19 mouse cellular contexts compared by ENCODE assay signal in genomic region chr8:56639277-56639676, GRCm38 (mm10).
DNase-seq lines count a peak whose midpoint lies in the region; ATAC-seq lines count a peak whose summit lies in the region.
"Had no signal": no experiment of that assay in that cellular context is flagged by ENCODE, and none has a peak within 500 bp of the region (broad histone marks: within the 10 kb centered on the region; RNA-seq: fewer than 3 reads in every experiment).

No protein-coding gene starts in this region.

- no peaks in the 10 kb centered on the region for H3K27me3 ChIP-seq in kidney, embryonic 14.5 days (ENCODE audit: control insufficient read depth, insufficient read depth, low read length)
- no peaks in the 10 kb centered on the region for H3K27me3 ChIP-seq in kidney, embryonic 16.5 days (ENCODE audit: insufficient read depth, low read length)
- H3K27me3 ChIP-seq in embryonic facial prominence, embryonic 11.5 days (ENCODE audit: control insufficient read depth, insufficient read depth, low read length): no peaks in the 10 kb centered on the region
- H3K27me3 ChIP-seq in embryonic facial prominence, embryonic 14.5 days (replicated peaks; ENCODE audit: control insufficient read depth, insufficient read depth, low read length): no peaks in the 10 kb centered on the region
- no peaks in the 10 kb centered on the region for H3K27me3 ChIP-seq in hindbrain, embryonic 12.5 days
- no peaks in the 10 kb centered on the region for H3K27me3 ChIP-seq in neural tube, embryonic 15.5 days (replicated peaks)
- H3K27me3 ChIP-seq: midbrain, embryonic 12.5 days had no signal

- DNase-seq in embryonic facial prominence, embryonic 11.5 days (ENCODE audit: low spot score): peak; percentile 23
- peak; percentile 61 for DNase-seq in embryonic facial prominence, embryonic 14.5 days (ENCODE audit: low spot score)
- DNase-seq in lung, postnatal 36 days: peak; percentile 13
- no peak for DNase-seq in left cerebral cortex, postnatal 10 days (ENCODE audit: extremely low spot score in 1 of 2, low spot score in 2 of 2)
- DNase-seq: cerebellum, adult 9-10 months; heart, postnatal 14 days; right cerebral cortex, postnatal 4 days; thymus, adult 18-20 months had no signal

- intact Hi-C loops in left cerebral cortex, postnatal 10 days (cut with DNase I): no loop called here

- H3K4me3 ChIP-seq in kidney, embryonic 14.5 days (ENCODE audit: low read length): no peak overlapping the region
- H3K4me3 ChIP-seq in kidney, embryonic 16.5 days (ENCODE audit: low read length): no peak overlapping the region
- no peak overlapping the region for H3K4me3 ChIP-seq in embryonic facial prominence, embryonic 11.5 days (ENCODE audit: low read depth, low read length)
- no peak overlapping the region for H3K4me3 ChIP-seq in embryonic facial prominence, embryonic 14.5 days (ENCODE audit: low read depth, low read length)
- H3K4me3 ChIP-seq in hindbrain, embryonic 12.5 days: no peak overlapping the region
- H3K4me3 ChIP-seq in neural tube, embryonic 15.5 days (replicated peaks): no peak overlapping the region
- H3K4me3 ChIP-seq: heart, embryonic 10.5 days; left cerebral cortex, adult 2 months; midbrain, embryonic 12.5 days had no signal

- no peak for ATAC-seq in kidney, embryonic 14.5 days (ENCODE audit: low FRiP score, low TSS enrichment)
- ATAC-seq in kidney, embryonic 16.5 days (ENCODE audit: low FRiP score, low TSS enrichment): no peak
- ATAC-seq in embryonic facial prominence, embryonic 11.5 days (replicated peaks; ENCODE audit: insufficient number of reproducible peaks, low FRiP score, low TSS enrichment, low read depth): no peak
- ATAC-seq in embryonic facial prominence, embryonic 14.5 days (ENCODE audit: low read depth): peak; percentile 41; the same call in 1 of the 2 replicates
- no peak for ATAC-seq in hindbrain, embryonic 12.5 days (ENCODE audit: low FRiP score)
- no peak for ATAC-seq in neural tube, embryonic 15.5 days (ENCODE audit: low FRiP score)
- ATAC-seq: forebrain, embryonic 16.5 days; hindbrain, postnatal 0 days had no signal

- H3K27ac ChIP-seq in kidney, embryonic 14.5 days (ENCODE audit: low read depth, low read length): no peak overlapping the region
- no peak overlapping the region for H3K27ac ChIP-seq in kidney, embryonic 16.5 days (ENCODE audit: low read length)
- H3K27ac ChIP-seq in embryonic facial prominence, embryonic 11.5 days (replicated peaks; ENCODE audit: low read depth, low read length): no peak overlapping the region
- no peak overlapping the region for H3K27ac ChIP-seq in embryonic facial prominence, embryonic 14.5 days (replicated peaks; ENCODE audit: low read depth, low read length)
- H3K27ac ChIP-seq in hindbrain, embryonic 12.5 days: no peak overlapping the region
- no peak overlapping the region for H3K27ac ChIP-seq in neural tube, embryonic 15.5 days (replicated peaks)
- H3K27ac ChIP-seq: heart, embryonic 10.5 days; hindbrain, postnatal 0 days; kidney, postnatal 0 days; left cerebral cortex, adult 2 months; midbrain, embryonic 12.5 days had no signal

- H3K9ac ChIP-seq in kidney, embryonic 14.5 days (ENCODE audit: low read depth, low read length): no peak overlapping the region
- no peak overlapping the region for H3K9ac ChIP-seq in kidney, embryonic 16.5 days (replicated peaks; ENCODE audit: low read length)
- H3K9ac ChIP-seq in embryonic facial prominence, embryonic 11.5 days (replicated peaks; ENCODE audit: low read length): no peak overlapping the region
- no peak overlapping the region for H3K9ac ChIP-seq in embryonic facial prominence, embryonic 14.5 days (ENCODE audit: low read depth, low read length)
- no peak overlapping the region for H3K9ac ChIP-seq in hindbrain, embryonic 12.5 days
- H3K9ac ChIP-seq in neural tube, embryonic 15.5 days (replicated peaks): no peak overlapping the region
- H3K9ac ChIP-seq: midbrain, embryonic 12.5 days had no signal

- WGBS in kidney, embryonic 14.5 days: 65% methylated on average over 6 of the region's 6 CpGs
- 56% methylated on average over 6 of the region's 6 CpGs for WGBS in kidney, embryonic 16.5 days
- WGBS in embryonic facial prominence, embryonic 11.5 days: 64% methylated on average over 6 of the region's 6 CpGs
- 43% methylated on average over 6 of the region's 6 CpGs for WGBS in embryonic facial prominence, embryonic 14.5 days
- 89% methylated on average over 6 of the region's 6 CpGs for WGBS in hindbrain, embryonic 12.5 days
- 81% methylated on average over 6 of the region's 6 CpGs for WGBS in neural tube, embryonic 15.5 days

- no peaks in the 10 kb centered on the region for H3K36me3 ChIP-seq in kidney, embryonic 14.5 days (ENCODE audit: control insufficient read depth, insufficient read depth, low read length)
- no peaks in the 10 kb centered on the region for H3K36me3 ChIP-seq in kidney, embryonic 16.5 days (ENCODE audit: insufficient read depth, low read length)
- no peaks in the 10 kb centered on the region for H3K36me3 ChIP-seq in embryonic facial prominence, embryonic 11.5 days (replicated peaks; ENCODE audit: control insufficient read depth, insufficient read depth, low read depth, low read length)
- no peaks in the 10 kb centered on the region for H3K36me3 ChIP-seq in embryonic facial prominence, embryonic 14.5 days (ENCODE audit: control insufficient read depth, insufficient read depth, low read length)
- H3K36me3 ChIP-seq in hindbrain, embryonic 12.5 days: no peaks in the 10 kb centered on the region
- no peaks in the 10 kb centered on the region for H3K36me3 ChIP-seq in neural tube, embryonic 15.5 days
- H3K36me3 ChIP-seq: G1E; heart, embryonic 10.5 days; midbrain, embryonic 12.5 days had no signal

- H3K4me1 ChIP-seq in kidney, embryonic 14.5 days (ENCODE audit: control insufficient read depth, insufficient read depth, low read length): no peaks in the 10 kb centered on the region
- H3K4me1 ChIP-seq in kidney, embryonic 16.5 days (ENCODE audit: insufficient read depth, low read length): no peaks in the 10 kb centered on the region
- H3K4me1 ChIP-seq in embryonic facial prominence, embryonic 11.5 days (ENCODE audit: control insufficient read depth, insufficient read depth, low read length): no peaks in the 10 kb centered on the region
- no peaks in the 10 kb centered on the region for H3K4me1 ChIP-seq in embryonic facial prominence, embryonic 14.5 days (ENCODE audit: control insufficient read depth, insufficient read depth, low read length)
- H3K4me1 ChIP-seq in hindbrain, embryonic 12.5 days: no peaks in the 10 kb centered on the region
- H3K4me1 ChIP-seq in neural tube, embryonic 15.5 days: no peaks in the 10 kb centered on the region
- H3K4me1 ChIP-seq: heart, embryonic 10.5 days; midbrain, embryonic 12.5 days had no signal

- H3K9me3 ChIP-seq in kidney, embryonic 14.5 days (ENCODE audit: control insufficient read depth, low read length): no peaks in the 10 kb centered on the region
- H3K9me3 ChIP-seq in kidney, embryonic 16.5 days (ENCODE audit: low read length): no peaks in the 10 kb centered on the region
- no peaks in the 10 kb centered on the region for H3K9me3 ChIP-seq in embryonic facial prominence, embryonic 11.5 days (replicated peaks; ENCODE audit: control insufficient read depth, low read length)
- H3K9me3 ChIP-seq in embryonic facial prominence, embryonic 14.5 days (ENCODE audit: control insufficient read depth, low read length): no peaks in the 10 kb centered on the region
- H3K9me3 ChIP-seq in hindbrain, embryonic 12.5 days (replicated peaks): no peaks in the 10 kb centered on the region
- H3K9me3 ChIP-seq in neural tube, embryonic 15.5 days (replicated peaks): no peaks in the 10 kb centered on the region
- H3K9me3 ChIP-seq: G1E; heart, embryonic 10.5 days; midbrain, embryonic 12.5 days had no signal

- 0 out of 2 replicates have a peak overlapping the region, but pooled peaks have one; percentile 8 for H3K4me2 ChIP-seq in kidney, embryonic 14.5 days (replicated peaks; ENCODE audit: low read depth, low read length)
- H3K4me2 ChIP-seq in kidney, embryonic 16.5 days (replicated peaks; ENCODE audit: low read depth, low read length): no peak overlapping the region
- no peak overlapping the region for H3K4me2 ChIP-seq in embryonic facial prominence, embryonic 11.5 days (ENCODE audit: low read depth, low read length)
- H3K4me2 ChIP-seq in embryonic facial prominence, embryonic 14.5 days (ENCODE audit: low read depth, low read length): peak overlapping the region; percentile 30; the same call in 1 of the 2 replicates
- H3K4me2 ChIP-seq in hindbrain, embryonic 12.5 days (replicated peaks): no peak overlapping the region
- H3K4me2 ChIP-seq in neural tube, embryonic 15.5 days: no peak overlapping the region
- H3K4me2 ChIP-seq: midbrain, embryonic 12.5 days had no signal

Comparison
In these comparisons a context has a peak if more than half of its experiments do, and no peak if none do; other contexts are left out.
1. H3K4me2 ChIP-seq: peak in kidney, embryonic 14.5 days (single experiment) and embryonic facial prominence, embryonic 14.5 days (single experiment); none in kidney, embryonic 16.5 days (single experiment), embryonic facial prominence, embryonic 11.5 days (single experiment), hindbrain, embryonic 12.5 days (single experiment) and neural tube, embryonic 15.5 days (single experiment).
2. DNase-seq: peak in embryonic facial prominence, embryonic 11.5 days (single experiment), embryonic facial prominence, embryonic 14.5 days (single experiment) and lung, postnatal 36 days (single experiment); none in left cerebral cortex, postnatal 10 days (0 of 2).